Mouse (Mus musculus) retina, postnatal 1 day (tissue): ENCODE data around the gene Arl9.

Experiments used
- DNase-seq: peaks from one replicate; pipeline ENCODE4 v3.0.0-alpha.2; 2012

The Arl9 gene

GRCm38 (mm10) chr5:77028034-77028433, 24.2 kb downstream of the Arl9 start:
- no peak for DNase-seq

DNA sequence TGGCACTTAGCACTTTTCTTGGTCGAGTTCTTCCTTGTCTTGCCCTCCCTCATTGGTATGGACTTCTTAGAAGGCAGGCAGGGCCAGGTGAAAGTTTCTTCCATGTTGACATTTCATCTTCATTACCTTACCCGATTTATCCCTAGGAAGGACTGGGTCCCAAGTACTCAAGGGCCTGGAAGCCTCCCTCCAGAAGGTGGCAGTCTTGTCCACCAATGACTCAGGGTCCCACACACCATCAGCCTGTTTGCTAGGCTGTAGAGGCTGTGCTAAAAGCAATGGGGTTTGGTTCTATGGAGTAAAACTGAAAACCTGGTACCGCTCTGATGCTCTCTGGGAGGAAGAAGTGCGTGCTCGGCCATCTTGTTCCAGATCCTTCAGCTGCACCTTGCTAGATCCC, 25.9 kb downstream of the Arl9 start:
- DNase-seq: peak; percentile 65

DNA sequence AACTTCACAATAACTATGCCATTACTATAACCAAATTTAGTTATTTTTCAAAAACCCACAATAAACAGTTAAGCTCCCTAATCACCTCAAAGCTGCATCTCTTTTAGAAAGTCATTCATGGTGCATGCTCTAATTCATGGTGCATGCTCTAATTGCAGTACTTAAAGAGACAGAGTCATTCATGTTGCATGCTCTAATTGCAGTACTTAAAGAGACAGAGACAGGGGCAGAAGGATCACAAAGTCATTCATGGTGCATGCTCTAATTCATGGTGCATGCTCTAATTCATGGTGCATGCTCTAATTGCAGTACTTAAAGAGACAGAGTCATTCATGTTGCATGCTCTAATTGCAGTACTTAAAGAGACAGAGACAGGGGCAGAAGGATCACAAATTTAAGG, 31.2 kb downstream of the Arl9 start:
- DNase-seq: peak; percentile 23

DNA sequence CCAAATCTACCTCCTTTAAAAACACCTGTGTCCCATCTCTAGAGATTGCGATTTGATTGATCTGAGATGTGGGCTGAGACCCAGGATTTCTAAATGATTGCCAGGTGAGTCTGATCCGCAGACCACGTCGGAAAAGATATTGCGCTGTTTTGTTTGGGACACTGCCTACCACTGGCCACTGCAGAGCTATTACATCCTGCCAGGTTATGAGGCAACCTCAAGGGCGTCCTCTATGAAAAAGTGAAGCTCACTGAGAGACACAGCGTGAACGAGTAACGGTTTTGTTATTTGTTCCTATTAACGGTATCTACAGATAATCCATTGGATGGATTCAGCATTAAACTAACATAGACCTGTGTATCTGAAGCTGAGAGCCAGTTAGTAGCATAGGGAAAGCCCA, 34.6 kb downstream of the Arl9 start:
- no peak for DNase-seq

DNA sequence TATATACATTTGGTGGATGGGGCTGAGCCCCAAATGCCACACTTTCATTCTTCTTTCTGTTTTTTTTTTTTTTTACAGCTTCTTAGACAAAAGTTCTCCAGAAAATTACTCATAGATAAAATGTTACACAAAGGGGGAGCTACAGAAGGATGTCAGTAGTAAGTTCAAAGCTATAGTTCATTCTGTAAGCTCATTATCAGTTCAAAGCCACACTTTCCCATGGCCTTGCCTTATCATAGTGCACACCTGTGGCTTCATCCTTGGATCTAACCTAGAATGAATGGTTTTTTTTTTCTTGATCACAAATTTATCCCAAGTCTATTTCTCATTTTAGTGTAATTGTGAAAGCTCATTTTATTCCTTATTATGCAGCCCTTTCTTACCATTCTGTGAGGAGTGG, 35.5 kb downstream of the Arl9 start:
- no peak for DNase-seq

GRCm38 (mm10) chr5:77044362-77044761, 40.5 kb downstream of the Arl9 start:
- DNase-seq: no peak

GRCm38 (mm10) chr5:77052616-77053015, 48.8 kb downstream of the Arl9 start:
- no peak for DNase-seq

DNA sequence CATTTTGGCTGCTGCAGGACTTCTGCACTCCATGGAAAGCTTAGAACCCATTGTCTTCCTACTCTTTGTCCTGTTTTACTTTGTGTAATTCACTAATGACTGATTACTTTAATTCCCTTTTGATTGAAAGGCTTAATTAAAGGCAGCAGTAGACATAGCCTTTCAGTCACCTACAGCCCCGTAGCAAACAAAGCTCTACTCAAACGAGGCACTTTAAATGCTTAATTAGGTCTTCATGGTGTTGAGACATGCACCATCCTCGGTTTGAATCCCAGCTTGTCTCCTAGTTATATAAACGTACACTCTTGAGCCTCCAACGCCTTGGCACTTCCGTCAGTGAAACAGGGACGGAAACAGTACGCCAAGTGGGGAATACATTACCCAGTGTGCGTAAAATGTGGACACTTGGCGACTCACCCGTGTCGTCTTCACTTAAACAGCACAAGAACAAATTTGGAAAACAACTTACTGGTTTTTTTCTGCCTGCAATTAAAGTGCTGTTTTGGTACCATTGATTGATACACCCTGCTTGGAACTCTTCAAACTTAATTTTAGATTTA, 53.1 kb downstream of the Arl9 start:
- peak; percentile 80 for DNase-seq
